Mouse (Mus musculus): ENCODE measurements at regions not wholly inside any gene's neighbourhood (a gene's known extent, or its start where the extent isn't known, plus 50 kb on each side); places are given as distances from the start of the nearest gene placed in this dataset.
A peak's percentile ranks its signal among the peaks of the same experiment; 100 is the strongest.

DNA sequence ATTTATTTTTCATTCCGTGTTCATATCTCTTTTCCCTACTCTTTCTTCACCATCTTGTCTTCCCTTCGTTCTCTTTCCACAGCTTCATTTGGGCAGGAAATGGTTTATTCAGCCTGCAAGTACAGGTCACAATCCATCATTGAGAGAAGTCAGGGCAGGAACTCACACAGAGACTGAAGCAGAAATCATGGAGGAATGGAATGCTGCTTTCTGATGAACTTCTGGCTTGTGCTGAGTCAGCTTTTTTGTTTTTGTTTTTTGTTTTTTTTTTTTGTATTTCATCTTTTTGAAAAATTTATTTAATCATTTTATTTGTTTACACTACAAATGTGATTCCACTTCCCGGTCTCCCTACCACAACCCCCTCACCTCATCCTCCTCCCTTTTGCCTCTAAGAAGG, 51.2 kb upstream of the Suclg2 start:
- no peak for TF ChIP-seq CTCF (IDR thresholded peaks at IDR 0.05; ENCODE audit: extremely low read depth, insufficient read depth, low read length)
- no peak for TF ChIP-seq POLR2A (IDR thresholded peaks at IDR 0.05; ENCODE audit: extremely low read depth, insufficient read depth, low read length)
- Histone ChIP-seq H3K4me1 (ENCODE audit: control insufficient read depth, insufficient read depth, low read length) (no peaks in the 10 kb centered on the region), H3K27ac (ENCODE audit: insufficient read depth, low read length) (no peak overlapping the region), H3K4me3 (ENCODE audit: insufficient read depth, low read length) (no peak overlapping the region)

DNA sequence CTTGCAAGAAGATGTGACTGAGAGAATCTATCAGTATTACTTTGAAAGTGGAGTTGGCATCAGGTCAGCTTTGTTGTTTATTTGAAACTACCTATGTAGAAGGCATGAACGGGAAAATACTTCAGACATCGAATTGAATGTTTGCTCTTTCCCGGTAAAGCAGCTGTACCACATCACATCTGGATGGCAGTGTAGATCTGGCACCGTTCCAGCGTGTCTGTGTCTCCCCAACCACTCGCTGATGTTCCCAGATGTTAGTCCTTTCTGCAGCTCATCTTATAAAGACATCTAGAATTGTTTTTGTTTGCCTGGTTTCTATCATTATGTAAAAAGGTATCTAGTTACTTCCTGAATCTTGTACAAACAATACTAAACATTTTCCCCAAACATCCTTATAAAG, 83.1 kb upstream of the Suclg2 start:
- TF ChIP-seq POLR2A (IDR thresholded peaks at IDR 0.05; ENCODE audit: extremely low read depth, insufficient read depth, low read length), result no peak
- no peak overlapping the region for H3K4me3 ChIP-seq (ENCODE audit: insufficient read depth, low read length)
- H3K27ac ChIP-seq (ENCODE audit: insufficient read depth, low read length), result no peak overlapping the region
- H3K4me1 ChIP-seq (ENCODE audit: control insufficient read depth, insufficient read depth, low read length), result no peaks in the 10 kb centered on the region

DNA sequence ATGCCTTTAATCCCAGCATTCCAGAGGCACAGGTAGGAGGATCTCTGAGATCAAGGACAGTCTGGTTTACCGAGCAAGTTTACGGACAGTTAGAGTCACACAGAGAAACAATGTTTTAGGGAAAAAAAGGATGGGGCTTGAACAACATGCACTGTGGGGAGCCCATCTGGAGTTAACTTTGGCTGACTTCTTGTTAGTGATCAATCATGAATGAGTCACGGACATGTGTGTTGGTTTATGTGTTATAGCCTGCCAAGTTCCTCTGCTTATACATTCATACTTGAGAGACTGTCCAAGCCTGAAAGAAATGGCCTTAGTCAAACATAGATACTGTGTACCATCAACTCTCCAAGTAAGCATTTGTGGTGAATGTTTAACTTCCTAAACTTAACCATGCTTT, 122.9 kb upstream of the Suclg2 start:
- Histone ChIP-seq H3K4me3 (ENCODE audit: insufficient read depth, low read length) (no peak overlapping the region), H3K4me1 (ENCODE audit: control insufficient read depth, insufficient read depth, low read length) (no peaks in the 10 kb centered on the region), H3K27ac (ENCODE audit: insufficient read depth, low read length) (no peak overlapping the region)
- TF ChIP-seq POLR2A (IDR thresholded peaks at IDR 0.05; ENCODE audit: extremely low read depth, insufficient read depth, low read length) (no peak), CTCF (IDR thresholded peaks at IDR 0.05; ENCODE audit: extremely low read depth, insufficient read depth, low read length) (no peak)

DNA sequence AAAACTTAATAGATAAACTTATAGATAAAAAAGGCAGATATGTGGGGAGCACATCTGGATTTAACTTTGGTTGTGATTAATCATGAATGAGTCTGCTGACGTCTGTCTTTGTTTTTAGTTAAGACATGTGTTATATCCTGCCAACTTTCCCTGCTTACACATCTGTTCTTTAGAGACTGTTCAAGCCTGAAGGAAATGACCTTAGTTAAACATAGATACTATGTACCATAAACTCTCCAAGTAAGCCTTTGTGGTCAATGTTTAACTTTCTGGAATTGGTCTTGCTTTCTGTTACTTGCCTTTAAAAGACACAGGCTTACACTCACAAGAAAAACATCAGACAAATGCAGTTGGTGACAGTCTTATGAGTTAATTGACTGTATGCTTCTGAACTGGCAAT, 127.9 kb upstream of the Suclg2 start:
- H3K4me1 ChIP-seq (ENCODE audit: control insufficient read depth, insufficient read depth, low read length), result no peaks in the 10 kb centered on the region
- no peak overlapping the region for H3K4me3 ChIP-seq (ENCODE audit: insufficient read depth, low read length)
- no peak overlapping the region for H3K27ac ChIP-seq (ENCODE audit: insufficient read depth, low read length)
- TF ChIP-seq POLR2A (IDR thresholded peaks at IDR 0.05; ENCODE audit: extremely low read depth, insufficient read depth, low read length), result no peak
- TF ChIP-seq CTCF (IDR thresholded peaks at IDR 0.05; ENCODE audit: extremely low read depth, insufficient read depth, low read length), result no peak

DNA sequence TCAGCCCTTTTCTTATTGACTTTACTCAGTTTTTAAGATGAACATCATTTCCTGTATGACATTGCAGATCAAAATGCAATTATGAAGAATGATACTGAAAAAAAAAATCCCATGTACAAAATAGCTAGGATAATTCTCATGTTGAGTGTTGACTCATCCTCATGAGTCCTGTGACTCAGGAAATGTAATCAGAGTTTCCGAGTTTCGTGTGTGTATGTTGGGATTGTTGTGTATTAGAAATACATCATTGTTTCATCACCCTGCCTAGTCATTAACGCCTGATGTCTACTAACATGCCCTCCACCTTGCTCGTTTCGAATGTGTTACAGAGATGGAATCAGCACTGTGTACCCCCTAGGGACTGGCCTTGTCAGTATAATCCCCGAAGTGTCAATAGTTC, 156.9 kb upstream of the Suclg2 start:
- Histone ChIP-seq H3K4me3 (ENCODE audit: insufficient read depth, low read length) (no peak overlapping the region), H3K4me1 (ENCODE audit: control insufficient read depth, insufficient read depth, low read length) (no peaks in the 10 kb centered on the region), H3K27ac (ENCODE audit: insufficient read depth, low read length) (no peak overlapping the region)
- TF ChIP-seq POLR2A (IDR thresholded peaks at IDR 0.05; ENCODE audit: extremely low read depth, insufficient read depth, low read length) (no peak), CTCF (IDR thresholded peaks at IDR 0.05; ENCODE audit: extremely low read depth, insufficient read depth, low read length) (no peak)

DNA sequence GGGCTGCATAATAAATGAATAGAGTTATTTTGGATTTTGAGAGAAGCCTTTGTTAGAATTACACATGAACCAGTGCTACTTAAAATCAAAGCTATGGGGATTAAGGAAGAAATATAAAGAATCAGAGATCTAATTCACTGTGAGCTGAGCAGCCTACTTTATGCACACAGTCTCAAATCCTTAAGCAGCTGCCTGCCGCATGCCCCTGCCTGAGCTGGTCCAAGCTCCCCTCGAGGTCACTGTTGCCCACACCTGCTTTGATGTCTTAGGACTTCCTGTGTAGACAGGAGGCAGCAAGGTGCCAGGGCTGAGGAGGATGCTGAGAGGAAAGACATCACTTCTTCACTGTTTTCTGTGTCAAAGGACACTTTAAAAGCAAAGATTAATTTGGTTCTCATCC, 157.7 kb upstream of the Suclg2 start:
- Histone ChIP-seq H3K27ac (ENCODE audit: insufficient read depth, low read length) (no peak overlapping the region), H3K4me1 (ENCODE audit: control insufficient read depth, insufficient read depth, low read length) (no peaks in the 10 kb centered on the region), H3K4me3 (ENCODE audit: insufficient read depth, low read length) (no peak overlapping the region)
- no peak for TF ChIP-seq POLR2A (IDR thresholded peaks at IDR 0.05; ENCODE audit: extremely low read depth, insufficient read depth, low read length)
- no peak for TF ChIP-seq CTCF (IDR thresholded peaks at IDR 0.05; ENCODE audit: extremely low read depth, insufficient read depth, low read length)

DNA sequence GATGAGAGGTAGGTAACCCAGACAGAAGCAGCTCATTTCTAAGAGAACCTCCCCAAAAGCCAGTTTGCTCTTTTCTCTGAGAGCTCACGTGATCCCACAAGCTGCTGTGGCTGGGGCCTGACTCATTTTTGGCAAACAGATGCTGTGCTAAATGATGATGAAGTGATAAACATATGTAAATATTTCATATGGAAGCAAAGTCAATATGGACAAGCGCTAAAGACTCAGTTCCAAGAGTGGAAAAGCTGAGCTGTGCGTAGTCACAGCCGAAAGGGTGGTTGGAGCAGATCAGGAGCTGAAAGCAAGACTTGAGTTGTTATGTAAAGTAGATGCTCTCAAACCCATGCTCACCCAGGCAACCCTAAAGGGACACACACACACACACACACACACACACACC, 168.0 kb upstream of the Suclg2 start:
- H3K4me1 ChIP-seq (ENCODE audit: control insufficient read depth, insufficient read depth, low read length), result no peaks in the 10 kb centered on the region
- no peak for TF ChIP-seq POLR2A (IDR thresholded peaks at IDR 0.05; ENCODE audit: extremely low read depth, insufficient read depth, low read length)
- TF ChIP-seq CTCF (IDR thresholded peaks at IDR 0.05; ENCODE audit: extremely low read depth, insufficient read depth, low read length), result no peak
- no peak overlapping the region for H3K27ac ChIP-seq (ENCODE audit: insufficient read depth, low read length)
- no peak overlapping the region for H3K4me3 ChIP-seq (ENCODE audit: insufficient read depth, low read length)

DNA sequence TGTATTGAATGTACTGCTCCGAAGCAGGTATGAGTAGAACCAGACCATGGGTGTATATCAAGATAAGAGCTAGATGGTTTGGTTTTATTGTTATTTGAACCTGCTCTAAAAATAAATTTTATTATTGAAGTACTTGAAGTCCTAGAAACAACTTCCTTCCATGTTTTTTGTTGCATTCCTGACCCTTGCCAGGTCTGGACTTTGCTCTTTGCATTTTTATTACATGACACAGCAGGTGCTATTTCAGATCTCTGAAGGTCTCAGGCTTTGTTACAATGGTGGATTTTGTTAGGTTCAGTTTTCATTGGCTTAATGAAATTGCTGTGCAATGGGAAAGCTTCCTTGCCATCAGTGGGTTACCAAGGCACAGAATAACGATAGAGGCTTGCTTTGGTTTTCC, 184.0 kb upstream of the Suclg2 start:
- TF ChIP-seq POLR2A (IDR thresholded peaks at IDR 0.05; ENCODE audit: extremely low read depth, insufficient read depth, low read length) (no peak), CTCF (IDR thresholded peaks at IDR 0.05; ENCODE audit: extremely low read depth, insufficient read depth, low read length) (no peak)
- no peak overlapping the region for H3K27ac ChIP-seq (ENCODE audit: insufficient read depth, low read length)
- no peaks in the 10 kb centered on the region for H3K4me1 ChIP-seq (ENCODE audit: control insufficient read depth, insufficient read depth, low read length)
- no peak overlapping the region for H3K4me3 ChIP-seq (ENCODE audit: insufficient read depth, low read length)

DNA sequence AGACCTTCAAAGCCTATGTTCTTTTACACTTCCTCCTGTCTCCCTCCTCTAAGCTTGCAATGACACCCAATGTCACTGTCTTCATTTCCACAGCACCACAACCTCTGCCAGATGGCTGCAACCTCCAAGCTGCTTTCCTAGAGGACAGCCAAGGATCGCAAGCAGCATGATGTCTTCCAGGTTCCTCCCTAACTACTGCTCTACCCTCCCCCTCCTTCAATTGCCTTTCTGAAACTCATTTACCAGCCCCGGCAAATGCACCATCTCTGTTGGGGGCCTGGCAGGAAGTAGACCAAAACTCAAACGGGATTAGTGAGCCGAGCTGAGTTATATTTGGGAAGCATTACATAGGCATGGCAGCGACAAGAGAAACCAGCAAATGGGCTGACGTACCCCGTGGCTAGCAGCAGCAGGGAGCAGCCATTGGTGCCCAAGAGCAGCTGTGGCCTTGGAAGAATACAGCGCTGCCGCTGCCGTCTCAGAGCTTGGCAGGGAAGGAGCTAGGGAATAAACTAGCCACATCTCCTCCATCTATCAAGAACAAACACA, 185.6 kb upstream of the Suclg2 start:
- Histone ChIP-seq H3K27ac (ENCODE audit: insufficient read depth, low read length) (0 out of 2 replicates have a peak overlapping the region, but pooled peaks have one; percentile 2), H3K4me1 (ENCODE audit: control insufficient read depth, insufficient read depth, low read length) (no peaks in the 10 kb centered on the region)
- no peak for TF ChIP-seq CTCF (IDR thresholded peaks at IDR 0.05; ENCODE audit: extremely low read depth, insufficient read depth, low read length)
- no peak for TF ChIP-seq POLR2A (IDR thresholded peaks at IDR 0.05; ENCODE audit: extremely low read depth, insufficient read depth, low read length)

DNA sequence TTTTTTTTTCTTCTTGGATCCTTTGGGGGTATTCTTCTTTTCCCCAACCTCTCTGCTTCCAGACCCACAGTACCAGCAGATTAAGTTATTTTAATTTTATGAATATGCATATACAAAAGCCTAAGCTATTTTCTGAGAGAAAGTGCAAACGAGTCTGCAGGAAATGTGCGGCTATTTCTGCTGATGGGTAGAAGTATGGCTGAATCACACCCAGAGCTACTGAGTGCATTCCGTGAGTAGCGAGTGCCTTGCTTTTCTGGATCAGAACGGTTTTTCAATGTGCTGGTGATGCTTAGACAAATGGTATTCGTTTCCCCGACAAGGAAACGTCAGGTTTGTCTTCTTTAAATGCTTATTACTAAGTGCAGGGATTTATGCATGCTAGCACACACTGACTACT, 186.5 kb upstream of the Suclg2 start:
- Histone ChIP-seq H3K4me1 (ENCODE audit: control insufficient read depth, insufficient read depth, low read length) (no peaks in the 10 kb centered on the region), H3K4me3 (ENCODE audit: insufficient read depth, low read length) (no peak overlapping the region), H3K27ac (ENCODE audit: insufficient read depth, low read length) (no peak overlapping the region)
- no peak for TF ChIP-seq POLR2A (IDR thresholded peaks at IDR 0.05; ENCODE audit: extremely low read depth, insufficient read depth, low read length)
- no peak for TF ChIP-seq CTCF (IDR thresholded peaks at IDR 0.05; ENCODE audit: extremely low read depth, insufficient read depth, low read length)

More for the DNA sequence above, 185.6 kb upstream of the Suclg2 start:
- no peak overlapping the region for H3K4me3 ChIP-seq (ENCODE audit: insufficient read depth, low read length)
